Mouse (Mus musculus) left cerebral cortex, adult 11 months (tissue): Measurements from ENCODE around the gene Muc5ac.
"Not testable (repeated sequence)": the region's sequence is repeated elsewhere in the genome, so short reads cannot be mapped to it uniquely, and the experiment has no call there.

Experiments
- DNase-seq: peaks from one replicate; pipeline ENCODE4 v3.0.0; 2022; ENCODE audit warnings: low spot score

The Muc5ac gene

GRCm38 (mm10) chr7:141788677-141789452 lies at the start of gene Muc5ac:
Muc5ac (plus strand) TSS chr7:141788972.
- no peak for DNase-seq

GRCm38 (mm10) chr7:141747451-141748100 lies 41.2 kb upstream of the Muc5ac start:
- peak; percentile 9 for DNase-seq

GRCm38 (mm10) chr7:141752513-141752912 lies 36.3 kb upstream of the Muc5ac start:
- DNase-seq = no peak

- peak; percentile 72 for DNase-seq
These were observed 32.9 kb upstream of the Muc5ac start for GRCm38 (mm10) chr7:141755831-141756230.

GRCm38 (mm10) chr7:141758291-141758690 lies 30.5 kb upstream of the Muc5ac start:
- DNase-seq = no peak

DNA sequence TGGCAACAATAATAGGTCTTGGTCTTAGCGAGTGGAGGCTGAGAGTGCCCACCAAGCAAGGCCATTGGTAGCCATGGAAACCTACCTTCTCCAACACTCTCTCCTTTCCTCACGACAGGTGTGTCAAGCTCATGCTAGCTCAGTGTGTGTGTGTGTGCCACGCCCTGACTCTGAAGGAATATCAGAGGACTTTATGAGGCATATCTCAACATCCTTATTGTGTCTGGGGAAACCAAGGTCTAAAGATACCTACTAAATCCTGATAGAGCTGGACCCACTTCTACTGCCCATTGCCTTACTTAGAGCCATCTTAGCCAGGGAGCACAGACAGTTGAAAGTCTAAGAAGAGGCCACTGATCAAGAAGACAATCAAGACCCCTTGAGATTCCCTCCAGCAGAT lies 18.3 kb upstream of the Muc5ac start:
- DNase-seq = no peak

DNA sequence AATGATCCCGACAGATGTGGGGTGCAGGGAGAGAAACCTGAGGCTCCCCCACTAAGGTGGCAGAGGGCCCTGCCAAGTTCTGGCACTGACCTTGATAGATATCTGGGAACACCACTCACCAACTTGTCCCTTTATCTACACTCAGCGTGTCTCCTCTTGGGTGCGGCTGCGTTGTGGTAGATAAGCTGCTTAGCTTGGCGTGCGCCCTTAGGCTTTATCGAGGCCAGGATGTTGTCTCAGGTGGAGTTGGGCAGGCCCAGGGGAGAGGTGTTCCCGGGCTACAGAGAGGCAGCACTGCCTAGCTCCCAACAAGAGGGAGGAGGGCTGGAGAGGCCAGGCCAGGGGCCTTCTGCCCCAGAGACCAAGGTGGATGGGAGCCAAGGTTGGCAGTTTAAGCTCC lies 17.8 kb upstream of the Muc5ac start:
- DNase-seq = no peak

GRCm38 (mm10) chr7:141772058-141772557 lies 16.7 kb upstream of the Muc5ac start:
- no peak for DNase-seq

GRCm38 (mm10) chr7:141774855-141775254 lies 13.9 kb upstream of the Muc5ac start:
- DNase-seq = no peak

GRCm38 (mm10) chr7:141776199-141776598 lies 12.6 kb upstream of the Muc5ac start:
- DNase-seq = no peak

DNA sequence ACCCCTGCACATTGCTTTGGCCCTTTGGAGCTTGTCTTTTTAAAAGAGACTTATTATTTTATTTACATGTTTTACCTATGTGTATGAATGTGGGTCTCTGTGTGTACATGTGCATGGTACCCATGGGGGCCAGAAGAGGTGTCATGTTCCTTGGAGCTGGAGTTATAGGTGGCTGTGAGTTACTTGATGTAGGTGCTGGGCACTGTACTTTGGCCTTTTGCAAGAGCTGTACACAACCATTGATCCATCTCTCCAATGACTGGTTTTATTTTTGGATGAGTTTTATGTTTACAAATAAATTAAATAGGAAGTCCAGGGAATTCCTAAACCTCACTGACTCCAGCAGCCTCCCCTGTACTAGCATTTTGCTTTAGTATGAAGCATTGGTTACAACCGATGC lies 5.5 kb downstream of the Muc5ac start:
- DNase-seq = no peak

- no peak for DNase-seq
These were observed 14.4 kb downstream of the Muc5ac start for GRCm38 (mm10) chr7:141803206-141803605.

DNA sequence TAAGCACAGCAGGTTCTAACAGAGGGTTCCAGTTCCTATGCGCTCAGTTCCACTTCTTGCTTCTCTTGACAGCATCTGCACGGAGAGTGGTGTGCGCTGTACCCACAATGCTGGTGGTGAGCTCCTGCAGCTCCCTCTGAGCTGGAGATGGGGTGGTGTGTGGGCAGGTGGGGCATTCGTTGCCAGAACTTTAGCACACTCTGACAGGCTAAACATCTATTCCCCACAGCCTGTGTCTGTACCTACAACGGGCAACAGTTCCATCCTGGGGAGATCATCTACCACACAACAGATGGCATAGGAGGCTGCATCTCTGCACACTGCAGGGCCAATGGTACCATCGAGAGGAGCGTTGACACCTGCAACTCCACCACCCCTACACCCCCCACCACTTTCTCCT lies 16.6 kb downstream of the Muc5ac start:
- DNase-seq = peak; percentile 62

DNA sequence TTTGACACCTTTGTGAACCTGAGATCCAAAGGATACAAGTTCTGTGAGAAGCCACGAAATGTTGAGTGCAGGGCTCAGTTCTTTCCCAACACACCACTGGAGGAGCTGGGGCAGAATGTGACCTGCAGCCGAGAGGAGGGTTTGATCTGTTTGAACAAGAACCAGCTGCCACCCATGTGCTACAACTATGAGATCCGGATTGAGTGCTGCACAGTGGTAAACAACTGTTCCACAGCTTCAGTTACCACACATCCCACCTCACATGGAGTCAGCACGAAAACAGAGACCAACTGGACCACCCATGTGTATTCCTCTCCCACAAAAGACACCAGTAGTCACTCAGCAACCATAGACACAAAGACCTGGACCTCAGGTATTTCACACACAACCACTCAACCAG lies 19.1 kb downstream of the Muc5ac start:
- not testable (repeated sequence) for DNase-seq

GRCm38 (mm10) chr7:141809933-141810332 lies 21.2 kb downstream of the Muc5ac start:
- DNase-seq = not testable (repeated sequence)

GRCm38 (mm10) chr7:141813321-141813720 lies 24.5 kb downstream of the Muc5ac start:
- no peak for DNase-seq

- DNase-seq = no peak
These were observed 26.6 kb downstream of the Muc5ac start for GRCm38 (mm10) chr7:141815361-141815760.

GRCm38 (mm10) chr7:141817355-141818075 lies 28.7 kb downstream of the Muc5ac start:
- no peak for DNase-seq

- no peak for DNase-seq
These were observed 29.5 kb downstream of the Muc5ac start for GRCm38 (mm10) chr7:141818267-141818666.

DNA sequence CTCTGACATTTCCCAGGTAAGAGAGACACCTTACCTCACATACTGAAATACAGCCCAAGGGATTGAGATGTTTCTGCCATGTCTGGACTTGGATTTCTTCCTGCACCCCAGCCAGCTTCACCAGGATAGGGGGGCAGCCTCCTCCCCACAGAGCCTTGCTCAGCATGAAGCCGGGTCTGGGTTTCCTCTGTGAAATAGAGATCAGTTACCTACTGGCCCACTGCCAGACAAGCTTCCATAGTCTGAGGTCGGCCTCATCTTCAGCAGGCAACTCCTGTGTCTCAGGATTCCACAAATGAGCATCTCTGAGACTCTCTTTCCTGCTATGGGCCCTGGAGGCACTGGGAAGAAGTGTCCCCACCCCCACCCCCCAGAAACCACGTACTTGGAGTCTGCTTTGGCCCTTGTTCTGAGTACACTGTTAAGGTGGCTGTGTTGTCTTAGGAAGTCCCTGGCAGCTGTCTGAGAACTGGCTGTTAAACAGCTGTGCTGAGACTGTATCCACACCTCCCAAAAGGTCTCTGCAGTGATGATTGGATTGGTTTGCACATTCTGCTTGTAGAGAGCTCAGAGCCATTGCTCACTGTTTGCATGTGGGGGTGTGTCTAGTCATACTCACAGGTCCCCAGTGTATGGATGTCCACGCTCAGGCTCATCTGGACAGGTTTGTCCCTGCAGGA lies 34.0 kb downstream of the Muc5ac start:
- DNase-seq = no peak

DNA sequence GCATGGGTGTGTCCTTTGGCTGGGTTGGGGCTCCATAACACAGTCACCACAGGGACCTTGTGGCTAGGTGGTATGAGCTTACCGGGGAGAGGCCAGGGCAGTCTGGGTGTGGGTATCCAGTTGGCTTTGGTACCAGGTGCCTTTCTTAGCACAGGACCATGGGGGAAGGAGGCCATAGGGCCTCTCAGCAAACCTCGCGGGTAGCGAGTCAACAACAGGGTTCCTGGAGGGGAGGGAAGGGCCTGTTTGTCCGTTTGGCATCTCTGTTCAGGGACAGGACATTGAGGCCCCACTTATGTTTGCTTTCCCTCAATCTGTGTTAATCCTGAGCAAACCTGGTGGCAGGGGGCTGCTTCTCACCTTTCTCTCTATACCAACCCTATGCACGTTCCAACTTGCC lies 34.9 kb downstream of the Muc5ac start:
- DNase-seq = no peak

GRCm38 (mm10) chr7:141824398-141824797 lies 35.6 kb downstream of the Muc5ac start:
- DNase-seq = no peak
